ENCODE assay signal across 19 mouse cellular contexts in the genomic region with DNA sequence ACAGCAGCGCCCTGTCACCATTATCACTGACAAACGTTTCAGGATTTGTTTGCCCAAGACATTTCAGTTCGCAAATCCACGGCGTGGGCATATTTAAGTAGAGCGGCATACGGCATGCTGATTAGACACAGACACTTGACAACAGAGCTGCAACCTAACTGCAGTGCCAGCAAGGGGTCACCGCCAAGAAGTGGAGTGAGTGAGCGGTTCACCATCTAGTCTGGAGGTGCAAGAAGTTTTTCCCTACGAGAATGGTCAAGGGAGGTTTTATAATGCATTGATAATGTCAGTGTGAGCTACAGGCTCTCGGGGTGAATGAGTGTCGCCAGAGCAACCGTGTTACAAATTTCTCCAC. TPM values are rescaled to one million over a fixed set of nuclear protein-coding genes. Genes with fewer than 3 reads are reported as not detected.
DNase-seq lines count a peak whose midpoint lies in the region; ATAC-seq and TF ChIP-seq lines count a peak whose summit lies in the region.
"Had no signal": no experiment of that assay in that cellular context is flagged by ENCODE, and none has a peak within 500 bp of the region (broad histone marks: within the 10 kb centered on the region; RNA-seq: fewer than 3 reads in every experiment).

No protein-coding gene starts in this region.

- peak overlapping the region; percentile 21; the same call in 1 of the 2 replicates for H3K4me3 ChIP-seq in gastrocnemius, adult 2 months
- no peak overlapping the region for H3K4me3 ChIP-seq in hindbrain, embryonic 16.5 days (ENCODE audit: low read length)
- H3K4me3 ChIP-seq in hindbrain, embryonic 10.5 days: no peak overlapping the region
- no peak overlapping the region for H3K4me3 ChIP-seq in testis, adult 2 months (ENCODE audit: control insufficient read depth, low read depth, low read length)
- H3K4me3 ChIP-seq: embryonic facial prominence, embryonic 12.5 days; erythroblast, embryonic 14.5 days; intestine, embryonic 15.5 days; limb, embryonic 10.5 days had no signal

- peak overlapping the region; percentile 53; the same call in 1 of the 2 replicates for H3K27ac ChIP-seq in gastrocnemius, adult 2 months
- no peak overlapping the region for H3K27ac ChIP-seq in hindbrain, embryonic 16.5 days (ENCODE audit: low read depth, low read length)
- H3K27ac ChIP-seq in hindbrain, embryonic 10.5 days: no peak overlapping the region
- H3K27ac ChIP-seq in testis, adult 2 months (ENCODE audit: control insufficient read depth, insufficient read depth, low read depth, low read length): 0 out of 2 replicates have a peak overlapping the region, but pooled peaks have one; percentile 15
- H3K27ac ChIP-seq: embryonic facial prominence, embryonic 12.5 days; intestine, embryonic 15.5 days; limb, embryonic 10.5 days had no signal

- no peak for ATAC-seq in hindbrain, embryonic 16.5 days
- ATAC-seq: forebrain, embryonic 14.5 days; intestine, embryonic 15.5 days; midbrain, embryonic 16.5 days had no signal

- peak; percentile 38 for DNase-seq in gastrocnemius, adult 2 months
- DNase-seq in gastrocnemius, adult 8-10 months (ENCODE audit: low spot score in 2 of 2): no peak
- DNase-seq in hindbrain, embryonic 10.5 days (ENCODE audit: low spot score): no peak
- no peak for DNase-seq in testis, postnatal 10 days (ENCODE audit: low spot score)
- no peak for DNase-seq in embryo, embryonic 10.5 days (ENCODE audit: low spot score)
- DNase-seq: gastrocnemius, postnatal 25 days; lung, postnatal 14 days; thymus, postnatal 36 days had no signal

- peaks cover 15% of the 10 kb centered on the region for H3K4me1 ChIP-seq in hindbrain, embryonic 16.5 days (ENCODE audit: control insufficient read depth, insufficient read depth, low read depth, low read length)
- H3K4me1 ChIP-seq in hindbrain, embryonic 10.5 days (replicated peaks): peaks cover 46% of the 10 kb centered on the region
- no peaks in the 10 kb centered on the region for H3K4me1 ChIP-seq in testis, adult 2 months (ENCODE audit: control insufficient read depth, insufficient read depth, low read length)
- H3K4me1 ChIP-seq: embryonic facial prominence, embryonic 12.5 days; limb, embryonic 10.5 days had no signal

- no peaks in the 10 kb centered on the region for H3K9me3 ChIP-seq in hindbrain, embryonic 16.5 days (ENCODE audit: control insufficient read depth, low read length)
- no peaks in the 10 kb centered on the region for H3K9me3 ChIP-seq in hindbrain, embryonic 10.5 days
- H3K9me3 ChIP-seq: embryonic facial prominence, embryonic 12.5 days; intestine, embryonic 15.5 days; limb, embryonic 10.5 days had no signal

- no peak for TF ChIP-seq POLR2A in testis, adult 2 months (IDR thresholded peaks at IDR 0.05; ENCODE audit: control insufficient read depth, low read depth, low read length)

- TF ChIP-seq CTCF in gastrocnemius, adult 2 months (IDR thresholded peaks at IDR 0.05): no peak
- no peak for TF ChIP-seq CTCF in testis, adult 2 months (IDR thresholded peaks at IDR 0.05; ENCODE audit: control insufficient read depth, insufficient read depth, insufficient replicate concordance, low read depth, low read length)

- H3K9ac ChIP-seq in hindbrain, embryonic 16.5 days (ENCODE audit: low read depth, low read length): no peak overlapping the region
- H3K9ac ChIP-seq: embryonic facial prominence, embryonic 12.5 days; intestine, embryonic 15.5 days had no signal

- H3K4me2 ChIP-seq in hindbrain, embryonic 16.5 days (ENCODE audit: low read length): 0 out of 2 replicates have a peak overlapping the region, but pooled peaks have one; percentile 19
- H3K4me2 ChIP-seq: embryonic facial prominence, embryonic 12.5 days; intestine, embryonic 15.5 days; liver, embryonic 11.5 days had no signal

- intact Hi-C loops in gastrocnemius, adult 2 months (cut with DNase I): no loop called here

- H3K36me3 ChIP-seq in hindbrain, embryonic 16.5 days (ENCODE audit: control insufficient read depth, insufficient read depth, low read length): no peaks in the 10 kb centered on the region
- no peaks in the 10 kb centered on the region for H3K36me3 ChIP-seq in hindbrain, embryonic 10.5 days
- H3K36me3 ChIP-seq in testis, adult 2 months (ENCODE audit: control insufficient read depth, insufficient read depth, low read length): no peaks in the 10 kb centered on the region
- H3K36me3 ChIP-seq: embryonic facial prominence, embryonic 12.5 days; intestine, embryonic 15.5 days; limb, embryonic 10.5 days had no signal

- no peaks in the 10 kb centered on the region for H3K27me3 ChIP-seq in hindbrain, embryonic 16.5 days (replicated peaks; ENCODE audit: control insufficient read depth, insufficient read depth, low read length)
- H3K27me3 ChIP-seq in hindbrain, embryonic 10.5 days (ENCODE audit: insufficient read depth, poor library complexity, severe bottlenecking): no peaks in the 10 kb centered on the region; the same call in 1 of the 2 replicates
- H3K27me3 ChIP-seq in testis, adult 2 months (ENCODE audit: control insufficient read depth, insufficient read depth, low read length): no peaks in the 10 kb centered on the region
- H3K27me3 ChIP-seq: embryonic facial prominence, embryonic 12.5 days; intestine, embryonic 15.5 days had no signal

- WGBS in hindbrain, embryonic 16.5 days: 36% methylated on average over 13 of the region's 13 CpGs
- 61% methylated on average over 13 of the region's 13 CpGs for WGBS in hindbrain, embryonic 10.5 days

RNA-seq across cellular contexts. Expression of gene Tmem117, which starts 20.7 kb away (rescaled TPM):
- 10 to 100 TPM; 16.9 to 19.2 TPM for total RNA-seq in gastrocnemius, adult 2 months (2021)
- 10 to 100 TPM; 16.1 to 18.1 (median 16.5) TPM for total RNA-seq in gastrocnemius, adult 8-10 months (2022)
- 13.9 and 16.2 TPM in 2 replicates for polyA plus RNA-seq in hindbrain, embryonic 16.5 days (2015; fragmentation: Nextera tagmentation; extraction: Ambion mirVana)
- polyA plus RNA-seq in hindbrain, embryonic 10.5 days (2016; fragmentation: Nextera tagmentation; extraction: Ambion mirVana): 1.0 and 1.2 TPM in 2 replicates
- polyA plus RNA-seq in testis, adult 2 months (2012; rRNA removed): 0.47 and 0.65 TPM in 2 replicates
- total RNA-seq: hematopoietic stem cell, adult 5-6 weeks; megakaryocyte, adult 5-6 weeks had no signal
- polyA plus RNA-seq: erythroblast, embryonic 14.5 days had no signal

Comparison
In these comparisons a context has a peak if more than half of its experiments do, and no peak if none do; other contexts are left out.
1. H3K27ac ChIP-seq: peak in gastrocnemius, adult 2 months (single experiment) and testis, adult 2 months (single experiment); none in hindbrain, embryonic 16.5 days (single experiment) and hindbrain, embryonic 10.5 days (single experiment).